Mouse (Mus musculus): ENCODE measurements at regions not wholly inside any gene's neighbourhood (a gene's known extent, or its start where the extent isn't known, plus 50 kb on each side); places are given as distances from the start of the nearest gene placed in this dataset.

GRCm38 (mm10) chr12:56009976-56010375 lies 173.9 kb downstream of the Brms1l start:
- TF ChIP-seq CTCF (IDR thresholded peaks at IDR 0.05; ENCODE audit: borderline replicate concordance, insufficient read depth, low read depth, low read length): no peak
- TF ChIP-seq POLR2A (IDR thresholded peaks at IDR 0.05; ENCODE audit: borderline replicate concordance, insufficient read depth, low read length): no peak

All from cerebellum, adult 2 months (tissue).